Mouse (Mus musculus) liver, embryonic 14.5 days (tissue): ENCODE results near the gene Synj1.

Source experiments
- CTCF ChIP-seq: IDR thresholded peaks from 2 replicates; pipeline ENCODE4 v1.5.1; 2016; ENCODE audit warnings: antibody characterized with exemption, low read depth, control low read depth
- EP300 ChIP-seq: IDR thresholded peaks from 2 replicates; pipeline ENCODE4 v1.6.1; 2016; ENCODE audit warnings: antibody characterized with exemption, low read depth

DNA sequence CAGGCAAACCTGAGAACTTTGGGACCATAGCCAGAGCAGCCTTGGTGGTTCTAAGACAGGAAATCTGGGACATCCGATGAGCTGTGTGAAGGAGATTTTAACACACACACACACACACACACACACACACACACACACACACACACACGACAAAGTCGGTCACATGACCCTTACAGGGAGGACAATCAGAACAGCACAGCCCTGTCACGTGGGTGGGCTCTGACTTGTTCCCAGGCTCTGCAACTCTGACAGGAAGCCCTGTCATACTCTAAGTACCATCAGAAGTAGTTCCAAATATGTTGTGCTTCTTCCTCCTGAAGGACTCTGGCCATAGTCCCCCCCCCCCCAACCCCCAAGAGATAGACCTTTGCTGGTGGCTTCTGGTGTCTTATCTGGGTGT, 109.7 kb downstream of the Synj1 start:
- TF ChIP-seq CTCF (no peak), EP300 (no peak)
